Mouse (Mus musculus): ENCODE data around the gene Gstp1.
"Not testable (repeated sequence)": the region's sequence is repeated elsewhere in the genome, so short reads cannot be mapped to it uniquely, and the experiment has no call there.

Gstp1 gene

DNA sequence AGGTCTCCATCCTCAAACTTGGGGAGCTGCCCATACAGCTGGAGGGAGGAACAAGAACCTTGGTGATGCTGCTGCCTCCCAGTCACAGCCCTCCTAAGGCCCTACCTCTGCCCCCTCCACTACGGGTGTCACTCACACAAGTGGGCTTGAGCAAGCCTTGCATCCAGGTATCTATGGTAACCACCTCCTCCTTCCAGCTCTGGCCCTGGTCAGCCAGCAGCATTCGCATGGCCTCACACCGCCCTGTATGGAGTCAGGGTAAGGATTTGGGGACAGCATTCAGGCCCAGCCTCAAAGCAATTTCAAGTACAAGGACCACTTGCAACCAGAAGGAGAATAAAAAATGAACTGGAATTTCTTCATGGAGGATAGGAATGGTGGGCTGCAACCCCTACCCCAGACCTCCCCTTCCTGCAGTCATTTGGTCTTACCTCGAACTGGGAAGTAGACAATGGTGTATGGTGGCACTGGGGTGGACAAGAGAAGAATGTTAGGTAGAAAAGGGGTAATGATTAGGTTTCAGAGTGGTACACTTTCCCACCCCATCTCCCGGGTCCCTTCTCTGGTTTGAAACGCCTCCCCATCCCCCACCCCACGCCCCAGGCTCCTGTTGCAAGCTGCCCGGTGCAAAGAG lies 514 bp downstream of the Gstp1 start:
- DNase-seq = not testable (repeated sequence)

DNA sequence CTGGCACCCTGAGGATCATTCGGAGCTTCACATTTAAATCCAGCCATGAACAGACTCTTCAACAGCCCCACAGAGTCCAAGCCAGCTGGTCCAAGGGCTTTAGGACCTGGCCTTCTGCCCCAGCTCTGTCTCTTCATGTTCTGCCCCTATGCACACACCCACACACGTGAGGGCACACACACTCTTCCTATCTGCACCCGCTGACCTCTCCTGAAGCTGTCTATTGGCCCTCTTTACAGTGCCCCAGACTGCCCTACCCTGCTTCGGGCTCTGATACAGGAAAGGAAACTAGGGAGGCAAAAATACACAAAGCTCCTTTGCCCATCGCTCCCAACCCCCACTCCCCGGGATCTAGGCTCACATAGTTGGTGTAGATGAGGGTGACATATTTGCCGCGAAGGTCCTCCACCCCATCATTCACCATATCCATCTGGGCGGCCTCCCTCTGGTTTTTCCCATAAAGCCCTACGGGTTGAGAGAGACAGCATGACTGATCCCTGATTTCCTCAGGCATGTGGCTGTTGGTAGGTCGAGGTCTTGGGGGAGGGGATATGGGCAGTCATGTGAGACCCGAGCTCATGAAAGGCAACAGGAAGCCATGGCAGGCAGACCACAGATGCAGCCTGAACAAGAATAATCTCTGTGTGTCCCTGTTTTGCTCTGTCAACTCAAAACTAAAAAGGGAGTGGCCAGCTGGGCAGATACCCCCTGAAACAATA lies 1.3 kb downstream of the Gstp1 start:
- DNase-seq = no peak

DNA sequence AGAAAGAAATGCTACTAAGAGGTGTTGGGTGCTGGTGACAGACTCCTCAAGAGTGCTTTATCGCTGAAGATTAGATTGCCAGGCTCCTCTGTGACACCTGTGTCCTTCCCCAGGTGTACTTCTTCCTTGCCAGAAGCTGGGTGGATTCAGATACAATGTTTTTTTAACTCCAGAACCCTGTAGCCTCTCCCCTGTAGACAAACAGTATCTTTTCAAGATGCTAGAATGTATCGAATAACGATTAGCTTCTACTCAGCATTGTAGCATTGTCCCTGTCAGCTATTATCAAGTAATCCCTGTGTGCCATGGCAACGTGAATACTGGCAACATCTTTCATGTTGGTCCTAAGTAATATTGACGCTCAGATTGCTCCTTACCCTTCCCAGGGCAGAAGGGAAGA lies 4.0 kb downstream of the Gstp1 start:
- DNase-seq = no peak

DNA sequence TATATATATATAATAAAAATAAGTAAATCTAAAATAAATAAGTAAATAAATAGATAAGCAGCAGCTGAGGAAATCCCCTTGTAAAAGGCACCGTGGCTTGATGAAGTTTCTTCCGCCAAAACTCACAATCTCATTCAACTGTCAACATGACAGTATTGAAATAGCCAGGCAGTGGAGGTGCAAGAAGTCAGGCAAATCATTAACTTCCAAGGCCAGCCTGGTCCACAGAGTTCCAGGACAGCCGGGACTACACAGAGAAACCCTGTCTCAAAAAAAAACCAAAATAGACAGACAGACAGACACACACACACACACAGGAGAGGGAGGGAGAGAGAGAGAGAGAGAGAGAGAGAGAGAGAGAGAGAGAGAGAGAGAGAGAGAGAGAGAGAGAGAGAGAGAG lies 4.5 kb downstream of the Gstp1 start:
- no peak for DNase-seq

DNA sequence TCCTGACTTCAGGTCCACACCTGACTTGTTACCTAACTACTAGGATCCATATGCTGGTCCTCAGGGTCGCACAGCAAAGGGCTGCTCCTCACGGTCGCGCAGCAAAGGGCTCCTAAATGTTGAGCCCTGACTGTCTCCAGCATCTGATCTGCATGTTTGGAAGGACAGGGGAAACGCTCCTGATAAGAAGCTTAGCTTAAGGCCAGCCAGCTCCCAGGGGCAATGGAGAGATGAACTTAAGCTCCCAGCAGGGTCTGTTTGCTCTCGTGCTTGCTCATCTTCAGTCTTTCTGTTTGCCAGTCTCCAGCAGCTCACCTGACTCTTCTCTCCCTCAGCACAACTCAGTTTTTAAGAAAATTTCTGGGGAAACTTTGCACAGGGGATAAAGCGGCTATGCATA lies 5.1 kb downstream of the Gstp1 start:
- DNase-seq = no peak

DNA sequence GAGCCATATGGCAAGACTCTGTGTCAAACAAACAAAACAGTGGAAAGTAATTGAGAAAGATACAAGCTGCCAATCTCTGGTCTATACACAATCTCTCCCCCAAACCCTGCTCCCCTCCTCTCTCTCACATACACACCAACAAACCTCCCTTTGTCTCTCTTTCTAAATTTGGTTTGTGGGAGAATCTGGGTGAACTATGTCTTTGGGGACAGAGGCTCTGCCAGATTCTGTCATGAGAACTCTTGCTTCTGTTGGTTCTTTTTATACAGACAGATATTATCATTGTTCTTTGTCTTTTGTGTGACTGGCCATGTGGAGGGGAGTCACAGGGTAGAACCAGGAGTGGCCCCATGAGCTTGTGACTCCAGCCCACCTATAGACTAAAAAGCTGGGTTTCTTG lies 10.2 kb downstream of the Gstp1 start:
- DNase-seq = no peak

DNA sequence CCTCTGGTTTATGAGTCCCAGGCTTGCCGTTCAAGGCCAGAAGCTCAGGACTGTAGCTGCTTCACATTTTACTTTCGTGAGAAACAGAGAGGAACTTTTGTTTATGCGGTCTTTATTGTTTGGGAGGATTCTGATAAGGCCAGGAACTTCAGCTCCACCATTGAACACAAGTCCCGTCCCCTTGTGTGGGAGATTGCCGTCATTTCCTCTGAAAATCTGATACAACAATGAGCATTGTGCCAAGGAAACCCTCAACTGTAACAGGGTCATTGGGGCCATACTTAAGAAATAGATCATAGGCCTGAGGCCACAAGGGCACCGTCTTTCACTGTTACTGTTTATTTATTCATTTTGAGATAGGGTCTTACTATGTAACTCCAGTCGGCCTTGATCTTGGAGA lies 14.6 kb downstream of the Gstp1 start:
- no peak for DNase-seq

DNA sequence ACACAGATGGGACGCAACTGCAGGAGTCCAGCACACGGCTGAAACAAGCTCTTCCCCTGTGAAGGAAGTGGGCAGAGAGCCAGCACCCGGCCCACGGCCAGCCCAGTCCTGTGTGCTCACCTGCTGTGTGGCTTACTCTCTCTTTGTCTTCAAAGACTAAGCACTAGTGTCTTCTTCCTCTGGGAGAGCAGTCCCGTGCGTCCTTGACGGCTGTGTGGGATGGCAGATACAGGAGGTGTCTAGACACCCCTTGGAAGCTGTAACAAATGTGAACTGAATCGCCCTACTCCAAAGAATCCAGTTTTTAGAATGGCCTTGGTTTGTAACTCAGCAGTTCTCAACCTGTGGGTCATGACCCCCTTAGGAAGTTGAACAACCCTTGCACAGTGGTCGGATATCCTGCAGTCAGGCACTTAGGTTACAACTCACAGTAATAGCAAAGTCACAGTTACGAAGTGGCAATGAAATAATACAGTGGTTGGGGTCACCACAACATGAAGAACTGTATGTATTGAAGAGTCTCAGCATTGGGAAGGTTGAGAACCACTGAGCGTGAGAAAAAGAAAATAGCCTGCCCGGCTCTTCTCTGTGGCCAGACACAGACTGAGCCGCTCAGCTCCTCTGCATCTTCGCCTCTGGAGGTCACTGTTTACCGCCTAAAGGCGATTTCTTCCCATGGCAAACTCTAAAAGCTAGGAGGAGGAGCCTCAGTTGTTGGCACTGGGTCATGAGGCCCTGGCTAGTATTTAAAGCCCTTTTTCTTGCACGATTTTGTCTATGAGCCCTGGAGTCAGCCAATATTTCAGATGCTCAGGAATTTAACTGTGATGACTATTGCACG lies 18.8 kb downstream of the Gstp1 start:
- DNase-seq = peak; percentile 55 to 56

DNA sequence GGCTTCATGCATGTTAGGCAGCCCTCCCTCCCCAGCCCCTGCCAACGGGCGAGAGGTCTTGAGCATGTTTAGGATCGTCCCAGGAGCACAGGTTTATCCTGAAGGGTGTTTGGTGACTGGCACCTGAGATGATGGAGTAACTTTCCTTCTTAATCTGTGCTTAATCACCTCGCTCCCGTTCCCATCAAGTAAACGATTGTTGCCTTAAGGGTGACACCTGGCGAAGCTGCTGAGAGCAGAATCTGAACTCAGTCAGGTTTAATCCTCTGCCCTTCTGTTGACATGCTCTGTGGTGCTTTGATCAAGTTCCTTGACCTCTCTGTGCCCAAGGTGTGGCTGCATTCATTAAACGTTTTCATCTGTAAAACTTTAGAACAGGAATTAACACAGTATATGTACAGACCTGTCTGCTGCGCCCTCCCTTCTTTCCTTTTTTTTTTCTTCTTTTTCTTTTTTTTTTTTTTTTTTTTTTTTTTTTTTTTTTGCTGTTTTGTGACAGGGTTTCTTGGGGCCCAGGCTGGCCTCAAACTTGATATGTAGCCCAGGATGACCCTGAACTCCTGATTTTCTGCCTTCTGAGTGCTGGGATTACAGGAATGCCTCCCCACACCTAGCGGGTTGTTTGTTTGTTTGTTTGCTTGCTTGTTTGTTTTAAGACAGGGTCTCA lies 19.7 kb downstream of the Gstp1 start:
- no peak for DNase-seq

DNA sequence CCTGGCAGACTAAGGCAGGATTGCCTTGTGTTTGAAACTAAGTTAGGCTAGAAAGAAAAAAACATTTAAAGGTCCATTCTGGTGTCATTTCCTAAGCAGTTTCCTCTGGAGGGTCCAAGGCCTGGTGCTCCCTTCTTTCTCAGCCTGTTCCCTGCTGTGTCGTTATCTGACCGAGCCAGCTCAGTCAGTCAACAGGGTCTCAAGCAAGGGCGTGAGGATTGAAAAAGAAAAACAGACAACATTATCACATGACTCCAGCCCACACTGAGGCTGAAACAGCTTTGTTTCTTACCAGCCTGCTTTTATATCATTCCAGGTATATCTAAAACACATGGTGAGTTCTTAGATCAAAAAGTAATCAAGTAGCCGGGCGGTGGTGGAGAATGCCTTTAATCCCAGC lies 22.1 kb downstream of the Gstp1 start:
- DNase-seq = no peak

DNA sequence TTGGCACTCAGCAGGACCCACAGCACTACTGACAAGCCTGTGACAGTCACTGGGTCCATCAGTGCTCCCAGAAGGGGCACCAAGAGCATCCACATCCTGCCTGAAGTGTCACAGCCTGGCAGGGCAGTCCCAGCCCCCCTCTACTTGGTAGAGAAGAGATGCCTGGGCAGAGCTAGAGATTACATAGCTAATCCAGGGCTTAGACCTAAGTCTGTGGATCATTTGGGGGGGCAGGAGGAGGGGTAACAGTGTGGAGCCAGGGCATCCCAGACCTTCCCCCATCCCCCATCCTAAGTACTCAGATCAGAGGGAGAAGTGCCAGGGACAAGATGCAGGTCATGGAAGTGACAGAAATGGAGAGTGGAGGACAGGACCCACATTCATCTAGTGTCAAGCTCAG lies 23.0 kb downstream of the Gstp1 start:
- no peak for DNase-seq

DNA sequence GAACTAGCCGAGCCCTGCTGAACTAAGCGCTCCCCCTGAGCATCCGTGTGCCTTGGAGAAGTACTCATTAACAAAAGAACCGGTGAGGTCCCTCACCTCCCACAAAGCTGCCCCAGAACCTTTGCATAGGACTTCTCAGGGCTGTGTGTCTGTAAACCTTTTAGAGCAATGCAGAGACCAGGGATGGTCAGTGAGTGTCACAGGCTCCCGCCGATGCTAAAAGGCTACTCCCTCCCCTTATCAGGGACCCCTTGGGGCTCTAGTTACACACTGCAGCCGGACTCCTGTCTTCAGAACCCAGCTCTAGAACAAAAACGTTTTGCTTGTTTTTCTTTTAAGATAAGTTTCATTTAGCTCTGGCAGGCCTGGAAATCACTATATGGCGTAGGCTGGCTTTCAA lies 24.7 kb downstream of the Gstp1 start:
- DNase-seq = peak in 1 of 2 experiments; percentile 24

DNA sequence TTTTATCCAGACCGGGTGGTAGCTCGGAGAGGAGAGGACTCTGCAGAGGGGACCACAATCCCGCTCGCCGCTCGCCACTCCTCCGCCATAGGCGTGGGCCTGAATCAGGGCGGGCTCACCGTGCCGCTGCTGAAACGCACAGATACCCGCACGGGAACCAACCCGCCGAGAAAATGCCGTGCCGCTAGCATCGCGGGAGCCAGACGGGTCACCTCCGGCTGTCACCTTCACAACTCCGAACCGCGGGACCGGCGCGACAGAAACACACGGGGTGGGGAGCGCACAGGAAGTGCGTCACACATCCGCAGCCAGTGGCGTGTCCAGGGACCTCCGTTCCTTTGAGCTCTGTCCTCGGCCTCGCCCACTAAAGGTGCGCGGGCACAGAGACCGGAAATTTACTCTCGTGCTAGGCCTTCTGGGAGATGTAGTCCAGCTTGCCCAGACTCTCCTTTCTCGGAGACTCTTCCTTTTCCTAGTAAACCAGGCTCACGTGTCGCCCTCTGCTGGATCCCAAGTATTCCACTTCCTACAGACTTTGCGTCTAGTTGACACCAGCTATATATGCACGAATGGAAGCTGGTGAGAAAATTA lies 25.3 kb downstream of the Gstp1 start, which contains the start of gene Ndufv1:
Gene Ndufv1, minus strand, starts transcription at position 375 of the 591 bp plus-strand sequence.
- DNase-seq = peak; percentile 91 to 96

DNA sequence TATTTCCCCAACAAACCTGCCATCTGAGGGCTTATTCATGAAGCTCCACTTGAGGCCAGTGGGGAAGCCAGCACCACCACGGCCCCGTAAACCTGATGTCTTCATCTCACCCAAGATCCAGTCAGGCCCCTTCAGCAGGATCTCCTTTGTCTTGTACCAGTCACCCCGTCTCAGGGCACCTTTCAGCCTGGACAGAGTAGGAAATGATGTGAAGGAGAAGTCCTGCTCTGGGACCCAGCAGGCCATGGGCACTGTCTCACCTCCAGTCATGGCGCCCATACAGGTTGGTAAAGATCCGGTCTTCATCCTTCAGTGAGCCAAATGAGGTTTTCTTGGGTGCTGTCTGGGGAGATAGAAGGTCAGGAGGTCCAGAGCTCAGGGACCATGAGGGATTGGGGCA lies 26.7 kb downstream of the Gstp1 start:
- no peak for DNase-seq

DNA sequence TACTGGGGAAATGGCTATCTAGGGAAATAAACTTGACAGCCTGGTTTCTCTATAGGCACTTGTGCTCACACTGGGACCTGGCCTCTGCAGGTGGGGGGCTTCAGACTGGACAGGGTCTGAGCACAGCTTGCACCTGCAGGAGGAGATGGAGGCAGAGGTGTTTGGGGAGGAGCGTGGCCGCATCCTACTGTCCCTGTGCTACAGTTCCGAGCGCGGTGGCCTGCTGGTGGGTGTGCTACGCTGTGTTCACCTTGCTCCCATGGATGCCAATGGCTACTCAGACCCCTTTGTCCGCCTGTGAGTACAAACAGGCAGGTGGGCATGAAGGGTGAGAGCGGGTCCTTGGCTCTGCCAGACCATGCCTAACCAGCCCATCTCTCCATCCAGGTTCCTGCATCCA lies 31.8 kb downstream of the Gstp1 start:
- DNase-seq = no peak

DNA sequence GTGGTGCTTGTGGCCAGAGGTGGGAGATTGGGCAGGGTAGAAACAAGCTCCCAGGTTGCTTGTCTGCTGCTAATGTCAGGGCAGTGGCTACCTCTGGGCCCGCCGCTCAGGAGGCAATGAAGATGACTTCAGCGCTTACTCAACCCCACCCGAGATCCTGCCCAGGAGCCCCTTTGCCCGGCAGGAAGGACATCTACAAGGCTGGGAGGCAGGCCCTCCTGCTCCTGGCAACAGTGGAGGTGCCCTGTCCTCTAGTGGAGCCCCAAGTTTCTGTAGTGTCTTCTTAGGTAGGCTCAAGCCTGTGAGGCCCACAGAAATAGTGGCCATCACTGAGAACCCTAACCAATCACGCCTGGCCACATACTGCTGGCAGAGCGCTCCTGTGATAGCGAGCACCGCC lies 32.7 kb downstream of the Gstp1 start:
- DNase-seq = no peak

DNA sequence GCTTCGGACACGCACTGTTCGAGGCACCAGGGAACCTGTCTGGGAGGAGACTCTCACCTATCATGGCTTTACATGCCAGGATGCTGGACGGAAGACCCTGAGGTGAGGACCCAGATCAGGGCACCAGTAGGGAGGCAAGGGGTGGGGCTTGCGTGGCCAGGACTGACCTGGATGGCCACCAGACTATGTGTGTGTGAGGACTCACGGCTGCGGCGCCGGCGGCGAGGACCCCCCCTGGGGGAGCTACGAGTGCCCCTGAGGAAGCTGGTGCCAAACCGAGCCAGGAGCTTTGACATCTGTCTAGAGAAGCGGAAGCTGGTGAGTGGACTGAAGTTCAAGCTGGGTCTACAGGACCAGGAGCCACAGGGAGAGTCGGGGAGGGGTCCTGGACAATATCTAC lies 33.5 kb downstream of the Gstp1 start:
- no peak for DNase-seq

DNA sequence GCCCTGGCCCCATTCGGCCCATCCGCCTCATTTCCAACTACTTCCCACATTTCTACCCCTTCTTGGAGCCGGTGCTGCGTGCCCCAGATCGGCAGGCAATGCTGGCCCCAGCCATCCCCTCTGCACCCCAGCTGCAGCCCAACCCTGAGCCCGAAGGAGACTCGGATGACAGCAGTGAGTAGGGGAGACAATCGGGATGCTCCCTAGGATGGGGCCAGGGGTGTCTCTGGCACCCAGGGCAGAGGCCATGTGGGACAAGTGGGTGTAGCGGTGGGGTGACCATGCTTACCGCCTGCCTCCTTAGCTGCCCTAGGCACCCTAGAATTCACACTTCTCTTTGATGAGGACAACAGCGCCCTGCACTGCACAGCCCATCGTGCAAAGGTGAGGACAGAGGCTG lies 34.1 kb downstream of the Gstp1 start:
- DNase-seq = no peak

DNA sequence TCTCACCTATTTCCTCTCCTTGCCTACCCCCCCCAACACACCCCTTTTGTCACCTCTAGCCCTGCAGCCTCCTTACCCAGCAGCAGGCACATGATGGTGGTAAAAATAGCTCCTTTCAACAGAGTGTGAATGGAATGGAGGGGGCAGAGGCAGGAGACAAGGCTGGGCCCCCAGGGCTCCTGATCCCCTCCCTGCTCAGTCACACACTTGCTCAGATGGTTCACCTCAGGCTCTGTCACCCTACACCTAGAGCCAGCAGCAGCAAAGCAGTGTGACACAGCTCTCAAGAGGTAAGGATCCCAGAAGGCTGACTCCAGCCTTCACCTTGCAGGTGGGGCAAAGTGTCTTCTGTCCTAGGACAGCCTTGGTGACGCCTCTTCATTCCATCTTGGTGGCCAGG lies 34.7 kb downstream of the Gstp1 start, which contains the start of gene Doc2g:
Gene Doc2g, plus strand, starts transcription at position 202 of the 400 bp plus-strand sequence.
- DNase-seq = no peak

DNA sequence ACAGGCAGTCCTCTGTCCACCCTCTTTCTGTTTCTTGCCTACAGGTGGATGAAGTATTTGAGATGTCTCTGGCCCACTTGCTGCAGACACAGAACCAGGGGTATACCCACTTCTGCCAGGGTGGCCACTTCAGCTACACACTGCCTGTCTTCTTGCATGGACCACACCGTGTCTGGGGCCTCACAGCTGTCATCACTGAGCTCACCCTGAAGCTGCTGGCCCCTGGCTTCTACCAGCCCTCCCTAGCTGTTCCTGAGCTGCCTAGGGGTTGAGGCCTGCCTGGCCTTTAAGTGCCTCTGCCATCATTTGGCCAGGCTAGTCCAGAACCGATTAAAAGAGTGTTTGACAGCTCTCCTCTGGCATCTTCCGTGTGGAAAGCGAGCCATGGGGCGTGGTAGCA lies 36.0 kb downstream of the Gstp1 start:
- no peak for DNase-seq

DNA sequence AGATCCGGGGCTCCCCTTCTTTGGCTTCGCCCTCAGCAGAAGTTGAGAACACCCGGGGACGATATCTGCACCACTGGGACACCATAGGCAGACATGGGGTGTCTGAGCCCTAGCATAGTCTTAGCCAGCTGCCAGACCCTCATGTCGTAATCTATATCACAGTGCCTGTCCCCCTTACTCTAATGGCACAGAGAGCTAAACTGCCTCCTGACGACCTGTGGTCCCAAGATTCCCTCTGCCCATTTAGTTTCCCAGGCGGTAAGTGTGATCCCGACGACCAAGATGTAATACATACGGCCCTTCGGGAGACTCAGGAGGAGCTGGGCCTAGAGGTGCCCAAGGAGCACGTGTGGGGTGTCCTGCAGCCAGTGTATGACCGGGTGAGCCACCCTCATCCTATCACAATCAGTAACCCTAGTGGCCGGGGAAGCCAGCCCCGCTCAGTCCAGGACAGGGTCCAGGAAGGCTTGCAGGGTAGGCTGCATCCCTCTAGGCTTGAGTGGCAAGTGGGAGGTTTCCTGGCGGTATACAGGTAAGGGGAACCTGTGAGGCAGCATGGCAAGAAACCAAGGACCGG lies 36.7 kb downstream of the Gstp1 start:
- DNase-seq = no peak
